Mouse (Mus musculus) hematopoietic stem cell, adult 5-6 weeks (primary cell): Measurements from ENCODE around the gene Plcl2. TPM values are rescaled to one million over a fixed set of nuclear protein-coding genes. Genes with fewer than 3 reads are reported as not detected.
"Not testable (repeated sequence)": the region's sequence is repeated elsewhere in the genome, so short reads cannot be mapped to it uniquely, and the experiment has no call there.

Experiments
- ATAC-seq, 2 experiments: fragments of 125-278 bp in 1 of 2; replicated peaks in 1 of 2; 2 replicates each; pipeline ENCODE4 v1.8.0; 2016 to 2017; ENCODE audit warnings: inconsistent platforms in 2 of 2, mild to moderate bottlenecking in 2 of 2, moderate number of reproducible peaks in 2 of 2, low read depth in 1 of 2, moderate TSS enrichment in 1 of 2; ENCODE audit not compliant: low FRiP score in 2 of 2, poor library complexity in 2 of 2, severe bottlenecking in 2 of 2, insufficient read depth in 1 of 2, low TSS enrichment in 1 of 2
- total RNA-seq: library from RNA; stranded (forward); fragments of 172-1452, 232-1000 nt; gene quantifications from 2 replicates; pipeline ENCODE4 v1.2.3, GENCODE M21; 2017

The Plcl2 gene
- total RNA-seq, 1 experiment from 2014 or later = 43.5 TPM

DNA sequence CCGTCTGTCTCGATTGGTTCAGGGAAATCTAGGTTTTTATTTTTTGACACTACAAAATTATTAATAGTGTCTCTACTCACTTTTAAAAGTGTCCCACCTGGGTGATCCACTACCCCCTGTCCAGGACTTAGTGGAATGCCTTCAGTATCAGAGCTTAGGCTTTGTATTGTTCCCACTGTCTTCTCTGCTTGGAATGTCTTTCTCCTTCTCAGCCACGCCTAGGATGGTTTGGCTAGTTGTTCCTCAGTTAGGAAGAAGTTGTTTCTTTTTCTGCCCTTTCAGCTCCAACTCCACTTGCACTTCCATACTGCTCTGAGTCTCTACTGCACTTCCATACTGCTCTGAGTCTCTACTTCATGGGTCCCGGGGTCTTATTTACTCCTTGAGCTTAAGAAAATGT, 6.7 kb downstream of the Plcl2 start:
- no peak for ATAC-seq

DNA sequence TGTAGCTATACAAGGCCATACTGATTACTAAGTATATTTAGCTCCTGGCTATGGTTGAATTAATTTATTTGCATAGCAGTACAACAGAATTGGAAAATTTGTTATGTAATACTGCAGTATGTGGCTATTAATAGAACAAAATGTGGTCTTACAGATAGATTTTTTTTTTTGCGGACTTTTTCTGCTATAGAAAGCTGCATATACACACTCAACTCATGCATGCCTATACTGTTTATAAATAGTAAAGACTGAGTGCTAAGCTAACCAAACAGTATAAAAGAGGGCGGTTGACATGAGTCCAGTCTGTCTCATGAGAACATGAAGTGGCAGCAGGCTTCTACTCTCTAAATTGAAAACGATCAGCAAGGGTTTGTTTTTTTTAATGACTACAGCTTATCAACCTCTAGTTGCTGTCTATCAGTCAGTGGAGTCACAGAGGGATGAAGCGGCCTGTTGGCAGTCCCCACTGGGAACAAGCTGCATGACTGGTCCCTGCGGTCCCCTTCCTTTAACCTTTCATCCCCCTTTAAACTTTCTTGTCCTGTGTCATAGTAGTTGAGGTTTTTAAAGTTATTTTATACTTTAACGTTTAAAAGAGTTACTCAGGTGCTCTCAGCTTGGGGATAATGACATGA, 8.7 kb downstream of the Plcl2 start:
- ATAC-seq = no peak

DNA sequence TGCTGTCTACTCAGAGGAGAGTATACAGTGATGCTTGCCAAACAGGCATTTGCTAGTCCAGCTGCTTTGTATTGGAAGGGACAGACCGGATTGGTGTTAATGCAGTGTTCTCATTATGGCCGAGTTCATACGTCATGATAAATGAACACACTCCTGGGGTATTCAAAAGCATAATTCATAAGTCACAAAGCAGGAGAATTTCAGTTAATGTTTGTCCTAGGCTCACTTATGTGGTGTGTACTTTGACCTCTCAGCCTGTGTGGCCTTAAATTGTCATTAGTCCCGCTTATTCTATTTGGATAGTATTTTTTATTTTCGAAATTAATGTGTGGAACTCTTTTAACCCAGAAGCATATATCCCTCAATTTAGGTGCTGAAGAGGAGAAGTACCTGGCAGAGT, 10.4 kb downstream of the Plcl2 start:
- no peak for ATAC-seq

DNA sequence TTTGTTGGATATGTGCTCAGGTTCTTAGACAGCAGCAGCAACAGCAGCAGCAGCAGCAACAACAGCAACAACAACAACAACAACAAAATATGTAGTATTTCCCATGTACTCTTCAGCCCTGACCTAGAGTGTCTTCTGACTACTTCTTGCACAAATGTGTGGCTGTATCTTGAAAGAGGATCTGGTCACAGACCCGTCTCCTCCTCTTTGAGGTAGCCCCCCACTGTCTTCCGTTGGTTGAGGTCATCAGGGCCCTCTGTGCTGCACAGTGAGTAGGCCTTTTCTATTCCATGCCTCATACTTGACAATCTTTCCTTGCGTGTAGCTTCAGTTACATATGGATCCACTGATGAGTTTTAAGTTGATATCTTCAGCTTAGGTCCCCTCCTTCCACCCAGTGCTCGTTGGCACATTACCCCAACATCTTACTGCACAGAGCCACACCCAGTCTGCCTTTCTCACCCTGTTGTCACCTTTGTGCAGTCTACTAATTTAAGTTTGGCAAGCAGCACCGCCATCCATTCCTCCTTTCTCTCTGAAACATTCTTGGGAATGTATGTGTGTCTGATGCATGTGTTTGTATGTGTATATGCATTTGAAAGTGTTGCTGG, 13.4 kb downstream of the Plcl2 start:
- ATAC-seq = peak in 1 of 2 experiments; percentile 52; a peak in 1 of 4 replicates

DNA sequence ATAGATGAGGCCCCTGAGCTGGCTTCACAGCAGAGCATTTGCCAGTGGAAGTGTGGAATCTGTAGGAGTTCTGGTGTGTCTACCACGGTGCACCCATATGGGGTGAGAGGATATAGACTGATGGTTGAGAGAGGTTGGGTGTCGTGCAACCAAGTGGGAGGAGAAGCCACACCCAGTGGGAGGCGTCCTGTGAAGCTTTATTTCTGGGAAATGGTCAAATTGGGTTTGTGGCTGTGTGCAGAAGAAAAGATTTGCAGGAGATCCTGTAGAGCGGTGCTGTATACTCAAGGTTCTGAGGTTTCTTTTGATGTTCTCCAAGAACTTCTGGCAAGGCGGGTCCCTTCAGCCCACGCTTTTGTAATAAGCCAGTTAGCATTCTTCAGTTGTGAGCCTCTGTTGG, 15.8 kb downstream of the Plcl2 start:
- ATAC-seq = no peak; a peak in 1 of 4 replicates

DNA sequence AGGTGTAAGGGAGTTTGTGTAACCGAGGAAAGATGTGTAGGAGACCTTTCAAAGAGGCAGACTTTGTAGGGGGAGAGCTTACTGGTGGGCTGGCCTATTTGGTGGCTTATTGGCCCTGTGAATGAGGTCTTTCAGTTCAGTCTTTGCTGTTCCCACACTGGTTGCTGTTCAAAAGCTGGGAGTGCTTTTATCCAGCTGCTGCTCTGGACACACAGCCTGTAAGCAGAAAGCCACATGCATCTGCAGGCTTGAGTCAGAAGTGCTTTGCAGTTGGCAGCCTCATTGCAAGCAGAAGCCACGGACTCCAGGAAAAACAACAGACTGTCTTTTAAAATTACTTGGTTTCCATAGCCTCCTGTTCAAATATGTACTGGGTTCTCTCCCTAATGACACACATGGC, 16.6 kb downstream of the Plcl2 start:
- ATAC-seq = no peak

DNA sequence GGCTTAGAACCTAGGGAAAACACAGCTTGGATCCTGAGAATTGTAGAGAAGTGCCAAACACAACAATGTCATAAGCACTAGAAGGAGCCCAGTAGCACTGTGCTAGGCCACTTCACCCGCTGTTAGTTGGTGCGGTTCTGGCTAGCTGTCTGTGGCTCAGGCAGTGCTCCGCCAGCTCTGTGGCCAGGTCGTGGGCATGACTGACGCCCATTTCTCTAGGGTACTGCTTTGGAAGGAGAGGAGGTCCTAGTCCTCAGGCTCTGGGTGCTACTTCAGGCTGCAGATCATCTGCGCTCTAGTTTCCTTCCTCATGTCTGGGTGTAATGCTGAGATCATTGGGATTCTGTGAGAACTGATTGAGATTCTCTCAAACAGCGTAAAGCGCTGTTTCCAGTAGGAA, 20.9 kb downstream of the Plcl2 start:
- peak; percentile 53 to 58; a peak in 3 of 4 replicates for ATAC-seq

DNA sequence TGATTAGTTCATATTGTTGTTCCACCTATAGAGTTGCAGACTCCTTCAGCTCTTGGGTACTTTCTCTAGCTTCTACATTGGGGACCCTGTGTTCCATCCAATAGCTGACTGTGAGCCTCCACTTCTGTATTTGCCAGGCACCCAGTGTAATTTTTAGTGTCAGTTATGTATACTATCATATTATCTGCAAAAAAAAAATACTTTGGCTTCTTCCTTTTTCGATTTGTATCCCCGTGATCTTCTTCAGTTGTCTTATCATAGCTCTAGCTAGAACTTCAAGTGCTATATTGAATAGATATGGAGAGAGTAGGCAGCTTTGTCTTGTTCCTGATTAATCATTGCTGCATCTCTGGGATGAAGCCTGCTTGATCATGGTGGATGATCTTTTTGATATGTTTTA, 25.7 kb downstream of the Plcl2 start:
- ATAC-seq = not testable (repeated sequence)

DNA sequence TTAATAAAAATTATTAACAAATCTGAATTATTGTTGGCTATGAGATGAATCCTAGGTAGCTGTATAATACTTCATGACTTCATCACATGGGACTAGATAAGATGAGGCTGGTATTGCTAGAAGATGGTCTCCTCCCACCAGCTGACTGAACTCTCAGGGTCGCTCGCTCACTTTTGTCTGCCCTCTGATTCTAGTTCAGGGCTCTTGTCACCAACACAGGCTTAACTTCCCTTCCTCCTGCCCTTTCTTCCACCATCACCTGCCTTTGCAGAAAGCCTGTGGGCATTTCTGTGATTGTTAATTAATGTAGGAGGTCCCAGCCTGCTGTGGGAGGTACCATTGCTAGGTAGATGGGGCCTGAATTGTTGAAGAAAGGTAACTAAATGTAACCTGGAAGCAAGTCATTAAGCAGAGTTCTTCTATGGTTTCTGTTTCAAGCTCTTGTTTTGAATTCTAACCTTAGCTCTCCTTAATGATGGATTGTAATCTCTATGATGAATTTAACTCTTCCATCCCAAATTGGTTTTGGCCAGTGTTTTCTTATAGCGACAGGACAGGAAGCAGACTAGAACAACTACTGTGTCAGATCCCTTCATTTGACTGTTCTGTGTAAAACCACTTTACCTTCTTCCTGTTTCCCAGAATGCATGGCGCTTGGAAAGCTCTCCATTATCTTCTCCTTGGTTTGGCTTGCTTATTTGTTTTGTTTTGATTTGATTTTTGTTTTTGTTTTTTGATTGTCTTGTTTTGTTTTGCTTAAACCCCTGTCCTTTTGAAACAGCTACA, 27.4 kb downstream of the Plcl2 start:
- ATAC-seq = no peak

DNA sequence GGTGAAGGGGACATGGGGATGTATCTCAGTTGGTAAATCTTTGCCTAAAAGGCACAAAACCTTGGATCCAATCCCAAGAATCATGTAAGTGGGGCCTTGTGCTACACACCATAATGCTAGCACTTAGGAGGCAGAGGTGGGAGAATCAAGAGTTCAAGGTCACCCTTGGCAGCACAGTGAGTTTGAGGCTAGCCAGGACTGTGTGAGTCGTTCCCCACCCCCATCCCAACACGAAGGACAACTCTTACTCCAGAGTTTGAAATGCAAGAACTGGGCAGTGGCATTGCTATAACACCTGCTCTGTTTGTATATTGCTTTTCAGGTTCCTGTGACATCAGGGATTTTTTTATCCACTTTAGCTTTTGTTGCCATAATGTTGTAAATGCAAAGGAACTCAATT, 28.6 kb downstream of the Plcl2 start:
- no peak for ATAC-seq

DNA sequence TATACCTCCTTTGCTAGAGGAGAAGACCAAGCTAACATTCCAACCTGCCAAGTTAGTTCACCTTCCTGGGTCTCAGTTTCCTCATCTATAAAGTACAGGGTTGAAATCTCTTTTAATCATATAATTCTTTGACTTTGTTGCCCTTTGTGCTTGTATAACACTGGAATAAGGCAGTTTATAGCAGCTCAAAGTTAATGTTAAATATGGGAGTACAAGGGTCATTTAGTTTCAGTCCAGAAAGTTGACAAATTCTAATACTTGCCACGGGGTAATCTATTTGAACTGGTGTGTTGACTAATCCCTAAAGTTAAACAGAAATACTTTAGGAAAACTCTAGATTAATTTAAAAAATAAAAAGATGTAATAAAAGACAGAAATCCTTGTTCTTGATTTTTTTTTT, 35.7 kb downstream of the Plcl2 start:
- no peak for ATAC-seq

DNA sequence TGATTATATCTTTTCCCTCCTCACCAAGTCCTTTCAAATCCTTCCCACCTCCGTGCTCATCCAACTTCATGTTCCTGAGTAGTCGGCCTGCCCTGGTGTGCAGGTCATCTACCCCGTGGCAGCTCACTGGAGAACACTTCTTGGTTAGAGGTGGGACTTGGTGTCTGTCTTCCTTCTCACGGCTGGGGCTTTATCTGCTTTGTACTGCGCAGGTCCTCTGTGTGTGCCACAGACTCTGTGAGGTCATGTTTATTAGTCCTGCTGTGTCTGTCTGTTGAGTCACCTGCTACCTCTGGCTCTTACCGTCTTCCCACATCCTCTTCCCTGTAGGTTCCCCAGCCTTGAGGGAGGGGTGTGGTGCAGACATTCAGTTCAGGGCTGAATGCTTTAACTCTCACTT, 36.1 kb downstream of the Plcl2 start:
- peak in 1 of 2 experiments; percentile 42; a peak in 2 of 4 replicates for ATAC-seq

DNA sequence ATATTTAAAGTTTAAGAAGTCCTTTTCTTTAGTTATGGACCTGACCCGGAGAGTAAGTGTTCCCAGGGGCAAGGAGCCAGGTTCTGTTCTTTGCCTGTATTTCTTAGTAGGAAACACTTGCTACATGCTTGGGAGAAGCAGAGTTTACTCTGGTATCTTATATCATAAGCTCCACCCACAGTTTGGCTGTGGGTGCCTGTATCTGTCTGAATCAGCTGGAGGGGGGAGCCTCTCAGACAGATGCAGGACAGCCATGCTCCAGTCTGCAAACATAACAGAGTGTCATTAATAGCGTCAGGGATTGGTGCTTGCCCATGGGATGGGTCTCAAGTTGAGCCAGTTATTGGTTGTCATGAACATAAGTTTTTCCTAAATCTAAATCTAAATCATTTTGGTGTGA, 42.9 kb downstream of the Plcl2 start:
- no peak; a peak in 1 of 4 replicates for ATAC-seq

DNA sequence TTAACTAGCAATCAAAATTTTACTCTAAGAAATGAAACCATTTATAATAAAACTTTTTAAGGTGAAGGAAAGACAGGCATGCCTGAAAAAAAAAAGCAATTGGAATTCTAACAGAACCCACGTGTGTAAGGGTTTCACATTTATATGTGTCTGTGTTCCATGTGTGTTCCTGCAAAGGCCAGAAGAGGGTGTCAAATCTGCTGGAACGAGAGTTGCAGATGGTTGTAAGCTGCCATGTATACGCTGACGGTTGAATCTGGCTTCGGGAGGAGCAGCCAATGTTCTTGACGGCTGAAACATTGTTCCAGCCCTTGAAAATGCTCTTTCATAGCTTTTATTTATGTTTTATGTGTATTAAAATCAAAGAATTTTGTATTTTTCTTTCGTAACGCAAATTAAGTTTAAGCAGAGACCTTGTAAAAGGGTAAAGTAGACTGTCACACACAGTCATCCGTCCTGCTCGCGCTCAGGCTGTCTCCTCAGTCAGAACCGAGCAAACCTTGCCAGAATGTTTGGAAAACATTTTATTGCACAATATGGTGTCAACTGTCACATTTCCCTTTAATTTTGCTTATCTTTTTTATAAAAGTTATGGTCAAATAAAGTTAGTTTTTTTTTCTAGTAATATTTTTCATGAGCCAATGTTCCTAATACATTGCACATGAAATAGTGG, 48.5 kb downstream of the Plcl2 start:
- ATAC-seq = no peak

DNA sequence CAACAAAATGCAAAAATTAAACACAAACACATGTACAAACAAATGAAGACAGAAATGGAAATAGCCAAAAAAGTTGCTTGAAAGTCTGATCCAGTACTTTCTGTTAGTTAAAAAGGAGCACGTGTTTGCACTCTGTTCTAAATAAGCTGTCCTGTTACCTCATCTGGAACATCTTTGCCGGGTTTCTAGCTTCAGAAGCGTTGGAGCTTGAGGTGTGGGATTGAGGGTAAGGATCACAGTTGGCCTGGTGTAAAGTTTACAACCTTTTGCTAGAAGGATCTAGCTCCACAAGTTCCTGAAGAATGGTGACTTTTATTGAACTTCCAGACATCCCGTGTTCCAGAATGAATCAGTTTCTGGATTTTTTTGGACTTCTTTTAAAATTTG, 49.0 kb downstream of the Plcl2 start:
- no peak for ATAC-seq

DNA sequence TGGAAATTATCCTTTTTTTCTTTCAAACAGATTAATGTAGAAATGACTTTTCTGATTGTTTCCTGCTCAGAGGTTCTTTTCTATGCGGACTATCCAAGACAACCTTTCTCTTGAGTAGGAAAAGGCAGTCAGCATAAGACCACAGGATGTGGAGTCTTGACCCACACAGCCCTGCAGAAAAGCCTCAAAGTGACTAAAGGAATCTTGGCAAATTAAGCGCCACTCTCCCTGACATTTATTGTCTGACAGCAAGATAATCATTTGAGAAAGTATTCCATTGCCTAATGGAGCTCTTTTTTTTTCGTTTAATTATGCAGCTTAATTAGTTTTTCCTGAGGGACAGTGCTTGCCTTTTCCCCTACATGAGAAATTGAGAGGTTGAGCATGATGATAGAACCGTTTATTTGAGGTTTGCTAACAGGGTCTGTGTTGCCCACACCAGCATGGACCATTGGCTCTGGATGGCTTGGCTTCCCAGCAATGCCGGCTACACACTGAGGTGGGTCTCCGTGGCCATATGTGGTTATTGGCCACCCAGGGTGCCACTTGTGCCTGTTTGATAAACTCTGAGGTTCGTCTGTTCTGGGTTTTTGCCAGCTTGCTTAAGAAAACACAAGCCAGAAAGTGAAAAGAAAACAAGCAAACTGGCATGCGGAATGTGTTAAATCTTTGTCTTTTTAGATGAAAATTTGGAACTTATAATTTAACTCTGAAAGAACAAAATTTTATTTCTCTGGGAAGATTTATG, 56.3 kb downstream of the Plcl2 start:
- ATAC-seq = no peak

DNA sequence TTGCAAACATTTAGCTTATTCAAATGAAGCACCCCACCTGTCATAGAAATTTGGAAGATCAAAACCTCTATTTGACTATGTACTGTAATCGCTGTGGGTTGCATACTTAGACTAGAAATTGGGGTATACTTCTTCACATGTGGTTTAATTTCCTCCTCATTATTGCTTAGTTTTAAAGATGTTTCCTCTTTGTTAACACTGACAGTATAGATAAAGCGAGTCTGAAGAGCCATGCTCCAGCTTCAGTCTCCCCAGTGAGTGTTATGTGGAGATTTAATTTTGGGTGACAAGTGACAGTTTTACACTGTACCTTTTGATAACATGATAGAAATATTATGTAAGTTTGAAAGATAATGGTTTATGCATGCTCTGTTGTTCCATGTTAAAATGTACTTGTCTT, 59.6 kb downstream of the Plcl2 start:
- ATAC-seq = peak; percentile 71 to 76
